8 mouse cellular contexts compared by ENCODE assay signal in genomic region chr3:84745537-84746189, GRCm38 (mm10).
A peak's percentile ranks its signal among the peaks of the same experiment; 100 is the strongest.
DNase-seq lines count a peak whose midpoint lies in the region; ATAC-seq lines count a peak whose summit lies in the region.

No protein-coding gene starts in this region.

- peaks cover 21% of the 10 kb centered on the region for H3K4me1 ChIP-seq in lung, embryonic 15.5 days
- H3K4me1 ChIP-seq in stomach, embryonic 15.5 days: peaks cover 7% of the 10 kb centered on the region; the same call in 1 of the 2 replicates

- H3K27me3 ChIP-seq in lung, embryonic 15.5 days: peaks cover 3% of the 10 kb centered on the region; the same call in 1 of the 2 replicates
- H3K27me3 ChIP-seq in stomach, embryonic 15.5 days (replicated peaks): no peaks in the 10 kb centered on the region

- peak overlapping the region; percentile 77 for H3K27ac ChIP-seq in lung, embryonic 15.5 days
- H3K27ac ChIP-seq in stomach, embryonic 15.5 days: peak overlapping the region; percentile 86

- DNase-seq in adrenal gland, adult 2 months: peak; percentile 14
- DNase-seq in adrenal gland, postnatal 4 days (ENCODE audit: low spot score in 2 of 2): no peak
- DNase-seq in adrenal gland, postnatal 25 days: peak; percentile 24
- peak; percentile 47 to 53 for DNase-seq in heart, adult 18-20 months
- DNase-seq in kidney, postnatal 4 days: peak; percentile 78 to 84
- no peak for DNase-seq in cerebellum, adult 11 months

- 30% methylated on average over 18 of the region's 18 CpGs for WGBS in lung, embryonic 15.5 days
- 27% methylated on average over 18 of the region's 18 CpGs for WGBS in stomach, embryonic 15.5 days

- H3K4me2 ChIP-seq in lung, embryonic 15.5 days: peak overlapping the region; percentile 32; the same call in 1 of the 2 replicates
- peak overlapping the region; percentile 40 for H3K4me2 ChIP-seq in stomach, embryonic 15.5 days

- peak; percentile 88 for ATAC-seq in lung, embryonic 15.5 days (ENCODE audit: borderline replicate concordance, extremely low read depth, low FRiP score, low TSS enrichment)
- peak; percentile 85 for ATAC-seq in stomach, embryonic 15.5 days (ENCODE audit: insufficient read depth, low FRiP score, low read depth)

- no peak overlapping the region for H3K9ac ChIP-seq in lung, embryonic 15.5 days
- H3K9ac ChIP-seq in stomach, embryonic 15.5 days: no peak overlapping the region

- no peaks in the 10 kb centered on the region for H3K36me3 ChIP-seq in lung, embryonic 15.5 days
- no peaks in the 10 kb centered on the region for H3K36me3 ChIP-seq in stomach, embryonic 15.5 days

- H3K4me3 ChIP-seq in lung, embryonic 15.5 days: no peak overlapping the region
- H3K4me3 ChIP-seq in stomach, embryonic 15.5 days (replicated peaks): no peak overlapping the region

- no peaks in the 10 kb centered on the region for H3K9me3 ChIP-seq in lung, embryonic 15.5 days
- H3K9me3 ChIP-seq in stomach, embryonic 15.5 days: no peaks in the 10 kb centered on the region

Comparison
In these comparisons a context has a peak if more than half of its experiments do, and no peak if none do; other contexts are left out.
1. DNase-seq: peak in adrenal gland, adult 2 months (single experiment), adrenal gland, postnatal 25 days (single experiment), heart, adult 18-20 months (2 of 2) and kidney, postnatal 4 days (2 of 2); none in adrenal gland, postnatal 4 days (0 of 2) and cerebellum, adult 11 months (single experiment).